Mouse (Mus musculus) c-Kit-positive CD71-positive TER-119-negative erythroid progenitor cells, embryonic 14.5 days (primary cell): Measurements from ENCODE around the gene Naif1.
A peak's percentile ranks its signal among the peaks of the same experiment; 100 is the strongest.

ENCODE experiments used
- DNase-seq: peaks from one replicate; pipeline ENCODE4 v3.0.0-alpha.2; 2013; ENCODE audit warnings: low read depth

Naif1 gene

DNA sequence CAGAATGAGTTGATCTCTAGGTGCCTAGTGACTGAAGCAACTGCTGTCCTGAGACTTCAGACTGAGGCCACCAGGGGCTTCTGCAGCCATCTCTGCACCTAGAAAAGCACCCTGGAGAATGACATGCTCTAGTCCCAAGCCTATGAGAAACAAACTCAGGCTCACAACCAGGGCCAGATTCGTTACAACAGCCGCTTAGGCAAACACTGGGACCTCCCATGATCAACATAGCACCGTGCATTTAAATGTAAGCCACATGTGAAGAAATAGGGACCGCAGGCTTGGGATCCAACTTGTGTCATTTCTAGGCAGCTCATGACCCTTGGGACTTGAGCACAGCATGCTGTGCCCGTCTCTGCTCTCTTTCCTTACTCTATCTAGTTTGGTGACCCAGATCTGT, 22.5 kb upstream of the Naif1 start:
- no peak for DNase-seq

DNA sequence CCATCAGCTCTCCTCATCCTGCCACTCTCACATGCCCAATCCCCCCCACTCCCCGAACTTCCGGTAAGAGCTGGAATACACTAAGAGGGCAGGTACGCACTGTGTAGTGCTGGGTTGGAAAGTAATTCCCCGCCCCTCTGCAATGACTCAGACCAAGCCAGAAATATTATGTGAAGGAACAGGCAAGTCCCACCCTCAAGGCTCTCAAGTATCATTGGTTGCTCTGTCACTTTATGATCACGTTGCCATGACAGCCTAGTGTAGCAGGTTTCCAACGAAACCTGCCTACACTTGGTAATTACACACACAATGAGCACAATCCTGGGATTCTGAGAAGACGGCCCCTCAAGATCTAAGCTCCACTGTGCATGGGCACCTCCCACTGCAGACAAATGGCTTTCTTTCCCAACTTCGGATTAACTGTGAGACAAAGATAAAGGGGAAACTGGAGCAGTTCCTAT, 22.0 kb upstream of the Naif1 start:
- no peak for DNase-seq

DNA sequence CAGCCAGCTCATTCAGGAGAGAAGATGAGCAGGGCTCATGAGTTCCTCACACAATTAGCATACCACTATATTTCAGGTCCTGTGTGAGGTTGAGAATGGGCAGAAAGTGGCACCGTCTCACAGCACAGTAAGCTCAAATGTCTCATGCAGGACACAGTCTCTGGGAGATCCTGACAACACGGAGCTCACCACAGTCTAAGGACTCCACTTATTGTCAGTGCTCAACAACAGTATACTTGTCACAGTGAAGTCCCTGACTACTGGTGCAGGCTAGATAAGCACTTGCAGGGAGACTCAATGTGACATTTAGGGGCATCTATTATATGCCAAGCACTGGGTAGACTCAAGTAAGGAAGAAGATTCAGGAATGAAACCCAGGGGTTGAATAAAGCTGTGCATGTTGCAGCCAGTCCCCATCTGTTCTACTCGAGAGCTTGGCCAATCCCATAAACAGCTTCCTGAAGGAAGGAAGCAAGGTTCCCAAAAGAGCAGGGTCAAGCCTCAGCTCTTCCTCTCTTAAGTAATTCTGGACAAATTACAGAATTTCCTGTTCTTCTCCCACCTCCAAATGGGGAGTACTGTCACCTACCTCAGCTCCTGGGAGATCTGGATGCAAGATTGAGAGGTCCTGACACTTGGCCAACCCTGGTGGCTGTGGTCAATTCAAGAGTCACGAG, 20.9 kb upstream of the Naif1 start:
- no peak for DNase-seq

DNA sequence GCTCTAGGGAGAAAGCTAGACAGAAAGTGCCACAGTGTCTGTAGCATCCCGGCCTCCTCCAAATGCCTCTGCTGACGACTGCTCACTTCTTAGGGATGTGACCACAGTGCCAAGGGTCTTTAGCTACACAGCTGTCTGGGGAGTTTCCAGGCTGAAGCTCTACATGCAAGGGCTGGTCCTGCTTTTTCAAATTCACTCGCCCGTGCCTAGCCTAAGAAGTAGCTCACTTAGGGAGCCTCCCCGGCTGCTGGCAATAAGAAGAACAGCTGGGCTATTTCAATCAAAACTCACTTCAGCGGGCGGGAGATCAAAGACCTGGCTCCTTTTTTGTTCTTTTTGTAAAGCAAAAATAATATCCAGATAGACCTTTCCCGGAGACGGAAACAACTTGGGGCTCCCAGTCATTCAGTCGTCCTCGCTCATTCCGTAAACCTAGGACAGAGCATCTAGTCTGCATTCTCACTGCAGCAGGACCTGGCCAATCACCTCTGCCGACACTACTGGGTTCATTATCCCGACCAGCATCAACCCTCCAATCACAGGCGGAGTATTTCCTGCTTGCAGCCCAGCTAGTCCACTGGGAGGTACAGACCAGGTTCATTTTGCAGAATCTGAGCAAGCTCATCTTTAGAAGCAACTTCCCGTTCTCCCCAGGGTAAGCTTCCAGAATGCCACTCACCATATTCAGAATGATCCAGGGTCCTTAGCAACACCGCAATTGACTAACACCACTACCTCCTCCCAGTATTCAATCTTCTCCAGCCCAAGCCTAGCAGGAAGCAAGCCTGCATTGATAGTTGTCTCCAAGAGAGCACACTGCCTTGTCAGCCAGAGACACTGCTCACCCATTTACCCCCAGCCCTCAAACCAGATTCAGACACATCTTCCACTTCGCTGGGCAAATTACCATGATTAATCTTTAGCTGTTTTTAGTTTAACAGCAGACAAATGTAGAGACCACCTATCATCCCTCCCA, 19.3 kb upstream of the Naif1 start:
- no peak for DNase-seq

DNA sequence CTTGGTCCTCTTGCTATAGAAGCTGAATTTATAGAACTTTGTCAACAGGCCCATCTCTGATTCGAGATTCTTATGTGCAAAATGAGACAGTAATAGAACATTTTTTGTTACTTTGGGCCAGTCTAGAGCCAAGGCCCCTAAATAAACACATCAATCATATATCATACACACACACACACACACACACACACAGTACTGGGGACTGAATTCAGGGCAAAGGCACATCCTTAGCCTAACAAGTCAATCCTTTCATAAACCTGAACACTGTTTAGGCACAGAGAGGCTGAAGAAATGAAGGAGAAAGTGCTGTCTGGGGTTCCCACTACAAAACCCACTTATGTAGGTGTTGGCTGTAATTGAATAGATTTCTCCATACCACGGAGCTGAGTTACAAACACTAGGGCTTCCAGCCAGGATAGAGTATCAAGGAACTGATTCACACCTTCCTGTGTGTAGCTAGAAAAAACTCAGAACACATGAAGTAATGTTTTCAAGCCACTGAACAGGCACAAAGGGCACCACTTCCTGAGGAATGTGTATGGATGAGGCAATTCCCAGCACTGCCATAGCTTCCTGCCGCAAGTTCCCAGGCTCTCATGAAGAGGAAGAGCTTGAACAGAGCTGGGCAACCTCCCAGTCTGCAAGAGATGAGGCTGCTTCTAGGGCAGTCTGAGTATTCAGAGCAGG, 13.4 kb upstream of the Naif1 start:
- no peak for DNase-seq

DNA sequence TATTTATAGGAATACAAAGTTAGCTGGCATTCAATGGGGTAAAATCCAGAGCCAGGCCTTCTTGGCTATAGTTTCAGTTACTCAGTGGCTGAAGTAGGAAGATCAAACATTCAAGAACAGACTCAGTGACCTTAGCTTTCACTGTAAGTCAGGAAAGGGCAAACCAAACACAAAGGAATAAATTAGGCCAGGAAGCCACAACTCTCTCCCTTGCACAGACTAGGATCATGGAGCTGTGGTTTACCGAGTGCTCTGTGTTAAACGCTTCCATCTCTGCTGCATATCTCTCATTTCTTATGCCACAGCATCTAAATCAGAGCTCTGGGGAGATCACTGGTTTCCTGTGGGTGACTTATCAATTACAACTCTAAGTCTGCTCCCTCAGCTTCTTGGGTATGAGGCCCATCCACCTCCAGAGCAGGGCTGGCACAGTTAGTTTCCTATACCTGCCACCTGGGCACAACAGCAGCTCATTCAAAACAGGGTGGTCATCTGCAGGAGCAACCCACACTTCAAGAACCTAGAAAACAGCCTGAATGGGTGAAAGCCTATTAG, 12.6 kb upstream of the Naif1 start:
- no peak for DNase-seq

DNA sequence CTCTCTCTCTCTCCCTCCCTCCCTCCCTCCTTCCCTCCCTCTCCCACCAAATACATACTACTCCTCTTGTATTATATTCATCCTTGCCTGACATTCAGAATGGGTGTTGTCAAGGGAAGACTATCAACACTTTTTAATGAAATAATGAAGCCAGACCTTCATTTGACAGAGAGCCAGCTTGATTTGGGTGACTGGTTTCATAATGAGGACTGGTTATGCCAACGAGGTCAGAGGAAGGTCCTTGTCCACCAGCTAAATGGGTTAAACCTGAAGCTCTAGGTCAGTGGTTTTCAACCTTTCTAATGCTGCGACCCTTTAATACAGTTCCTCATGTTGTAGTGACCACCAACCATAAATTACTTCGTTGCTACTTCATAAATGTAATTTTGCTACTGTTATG, 11.5 kb upstream of the Naif1 start:
- DNase-seq, result no peak

DNA sequence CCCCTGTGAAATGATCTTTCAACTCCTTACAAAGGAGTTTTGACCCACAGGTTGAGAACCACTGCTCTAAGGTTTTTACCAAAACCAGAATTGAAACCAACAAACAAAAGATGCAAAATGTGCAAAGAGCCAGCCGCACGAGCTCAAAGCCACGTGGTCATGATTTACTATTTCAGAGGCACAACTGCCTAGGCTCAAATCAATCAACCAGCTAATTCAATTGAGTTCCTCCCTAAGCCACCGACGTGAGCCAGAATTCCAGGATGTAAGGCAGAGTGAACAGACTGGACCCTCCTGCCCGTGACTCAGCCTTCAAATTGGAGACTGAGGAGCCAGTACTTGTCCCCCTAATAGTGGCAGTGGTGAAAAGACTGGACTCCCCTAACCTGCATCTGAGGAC, 11.1 kb upstream of the Naif1 start:
- DNase-seq, result no peak

DNA sequence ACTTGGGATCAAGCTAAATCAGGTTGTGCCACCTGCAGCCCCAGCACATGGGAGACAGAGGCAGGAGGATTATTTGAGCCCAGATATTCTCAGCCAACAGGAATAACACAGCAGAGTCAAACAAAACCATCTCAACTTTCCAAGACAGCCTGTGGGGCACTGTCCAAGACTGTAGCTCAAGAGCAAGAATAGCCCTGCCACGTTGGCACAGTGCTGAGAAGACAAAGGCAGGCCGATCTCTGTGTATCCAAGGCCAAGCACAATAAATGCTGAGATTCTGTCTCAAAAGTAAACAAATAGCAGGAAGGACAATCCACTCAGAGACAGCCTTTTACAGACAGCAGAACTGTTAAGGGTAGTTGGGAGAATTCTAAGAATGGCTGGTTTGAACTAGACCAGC, 10.1 kb upstream of the Naif1 start:
- DNase-seq, result no peak

DNA sequence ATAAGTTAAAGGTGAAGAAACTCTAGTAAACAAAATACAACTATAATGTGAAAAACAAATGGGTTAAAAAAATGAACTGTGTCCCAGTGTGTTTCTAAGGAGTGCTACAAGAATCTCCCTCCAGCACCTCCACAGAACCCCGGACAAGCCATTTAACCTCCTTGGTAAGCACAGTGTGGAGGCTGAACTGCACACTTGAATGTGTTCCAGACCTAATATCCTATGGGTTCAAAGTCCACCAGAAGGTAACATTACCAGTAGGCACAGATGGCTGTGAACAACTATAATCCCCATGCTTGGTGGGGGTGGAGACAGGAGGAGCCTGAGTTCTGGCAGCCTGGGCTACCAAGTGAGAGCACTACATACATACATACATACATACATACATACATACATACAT, 9.6 kb upstream of the Naif1 start:
- no peak for DNase-seq

DNA sequence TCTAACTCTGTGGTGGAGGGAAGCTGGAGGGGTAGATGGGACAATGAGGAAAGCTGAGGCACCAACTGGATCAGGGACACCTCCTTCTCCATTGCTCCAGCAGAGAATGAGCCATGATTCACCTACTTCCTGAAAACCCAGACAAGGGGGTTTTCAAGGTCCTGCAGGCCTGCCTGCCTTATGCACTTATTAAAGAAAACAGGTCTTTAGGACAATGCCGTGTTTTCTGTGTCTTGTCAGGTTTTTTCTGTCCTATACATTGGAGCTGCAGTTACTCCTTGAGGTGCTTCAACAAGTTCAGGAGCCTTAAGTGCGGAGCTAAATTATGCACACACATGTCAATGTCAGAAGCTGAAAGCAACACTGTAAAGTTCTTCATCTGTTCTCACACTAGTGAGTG, 8.7 kb upstream of the Naif1 start:
- DNase-seq, result no peak

DNA sequence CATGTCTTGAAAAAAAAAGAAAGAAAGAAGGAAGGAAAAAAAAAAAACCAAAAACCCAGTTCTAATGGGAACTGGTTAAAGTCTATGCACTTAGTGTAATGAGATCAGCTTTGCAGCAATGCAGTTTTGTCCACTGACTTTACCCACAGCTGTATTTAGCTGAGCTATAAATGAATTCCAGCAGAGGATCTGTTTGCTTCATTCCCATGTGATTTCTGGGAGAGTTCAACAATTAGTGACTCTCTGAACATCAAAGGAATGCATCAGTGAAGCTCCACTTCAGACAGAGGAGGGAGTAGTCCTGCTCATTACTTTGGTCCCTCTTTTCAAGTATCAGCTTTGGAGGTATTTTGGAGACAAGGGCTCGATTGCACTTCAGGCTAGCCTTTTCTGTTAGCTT, 4.7 kb upstream of the Naif1 start:
- no peak for DNase-seq

DNA sequence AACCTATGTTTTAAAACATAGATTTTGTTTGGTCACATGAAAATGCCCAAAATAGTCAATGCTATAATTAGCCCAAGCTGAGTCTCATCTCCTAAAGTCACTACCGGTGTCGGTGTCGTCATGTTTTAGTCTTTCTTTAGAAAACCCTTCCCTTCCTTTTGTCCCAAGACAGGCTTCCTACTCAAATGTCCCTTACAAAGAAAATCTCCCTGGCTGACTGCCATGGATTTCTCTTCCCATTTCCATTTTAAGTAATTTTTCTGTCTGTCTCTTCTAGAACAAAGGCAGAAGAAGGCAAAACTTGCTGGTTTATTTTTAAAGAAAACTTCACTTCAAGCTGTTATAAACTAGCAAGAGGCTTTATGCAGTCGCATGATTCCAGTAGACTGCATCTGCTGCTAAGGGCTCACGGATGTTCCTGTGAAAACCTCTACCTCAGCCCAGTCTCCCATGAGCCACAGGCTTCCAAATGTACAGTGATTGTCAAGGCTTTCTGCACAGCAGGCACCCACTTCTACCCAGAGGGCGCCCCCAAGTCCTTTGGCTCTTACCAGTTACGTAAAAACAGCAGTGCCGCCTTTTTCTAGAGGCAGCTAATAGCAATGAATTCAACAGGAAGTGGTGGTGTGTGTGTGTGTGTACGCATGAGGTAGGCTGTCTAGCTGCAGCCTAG, 2.9 kb upstream of the Naif1 start:
- DNase-seq, result no peak

DNA sequence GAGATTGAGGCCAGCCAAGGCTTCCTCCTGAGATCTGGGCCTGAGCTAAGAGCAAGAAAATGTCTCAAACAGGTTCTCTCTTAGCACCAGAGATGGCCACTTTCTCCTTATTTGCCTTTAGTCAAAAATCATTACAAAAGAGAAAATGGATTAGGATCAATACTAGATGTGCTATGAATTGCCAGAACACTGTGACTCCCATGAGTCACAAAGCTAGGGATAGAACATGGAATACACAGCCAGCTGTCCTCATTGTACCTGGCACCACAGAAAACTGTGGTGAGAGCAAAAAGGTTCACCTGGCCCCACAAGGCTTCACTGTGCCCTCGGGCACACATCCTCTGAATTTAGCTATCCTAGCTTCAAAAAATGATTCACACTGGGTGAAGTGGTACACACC, 1.8 kb upstream of the Naif1 start:
- no peak for DNase-seq

DNA sequence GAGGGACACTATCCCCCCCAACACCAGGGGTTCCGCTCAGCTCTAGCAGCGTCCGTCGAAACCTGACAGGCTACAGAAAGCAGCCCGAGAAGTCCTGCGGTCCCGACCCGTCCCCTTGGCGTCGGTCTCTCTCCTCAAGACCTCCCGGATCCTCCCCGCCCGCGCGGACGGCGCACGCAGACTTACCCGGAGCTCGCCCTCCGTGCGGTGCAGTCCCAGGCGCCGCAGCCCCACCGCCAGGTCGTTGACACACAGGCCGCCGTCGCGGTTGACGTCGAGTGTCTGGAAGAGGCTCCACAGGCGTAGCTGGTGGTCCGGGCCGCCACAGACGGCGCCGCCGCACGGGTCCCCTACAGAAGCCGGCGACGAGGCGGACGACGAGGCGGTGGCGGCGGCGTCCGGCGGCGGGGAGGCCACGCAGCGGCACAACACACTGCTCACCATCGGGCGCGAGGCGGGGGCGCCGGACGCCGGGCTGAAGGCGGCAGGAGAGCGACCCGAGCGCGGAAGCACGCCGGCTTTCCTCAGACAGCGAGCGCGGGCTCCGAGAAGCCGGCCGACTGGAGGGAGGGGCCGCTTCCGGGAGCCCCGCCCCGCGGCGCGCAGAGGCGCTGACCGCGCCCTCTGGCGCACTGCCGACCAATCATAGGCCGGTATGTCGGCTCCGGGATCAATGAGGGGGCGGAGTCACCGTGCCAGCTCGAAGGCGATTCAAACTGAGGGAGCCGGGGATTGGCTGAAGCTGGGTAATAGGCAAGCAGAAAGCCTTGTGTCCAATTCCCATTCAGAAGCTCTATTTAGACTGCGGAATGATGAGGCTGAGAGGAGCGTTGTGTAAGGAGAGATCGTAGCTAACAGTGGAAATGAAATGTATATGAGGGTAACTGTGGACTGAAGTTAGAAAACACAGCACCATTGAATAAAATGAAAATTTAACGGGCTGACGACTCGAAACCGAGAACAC, 906 bp downstream of the Naif1 start, which contains the start of gene Slc25a25:
Gene Slc25a25, minus strand, starts transcription at position 565 of the 964 bp plus-strand sequence.
- peak; percentile 94 for DNase-seq

DNA sequence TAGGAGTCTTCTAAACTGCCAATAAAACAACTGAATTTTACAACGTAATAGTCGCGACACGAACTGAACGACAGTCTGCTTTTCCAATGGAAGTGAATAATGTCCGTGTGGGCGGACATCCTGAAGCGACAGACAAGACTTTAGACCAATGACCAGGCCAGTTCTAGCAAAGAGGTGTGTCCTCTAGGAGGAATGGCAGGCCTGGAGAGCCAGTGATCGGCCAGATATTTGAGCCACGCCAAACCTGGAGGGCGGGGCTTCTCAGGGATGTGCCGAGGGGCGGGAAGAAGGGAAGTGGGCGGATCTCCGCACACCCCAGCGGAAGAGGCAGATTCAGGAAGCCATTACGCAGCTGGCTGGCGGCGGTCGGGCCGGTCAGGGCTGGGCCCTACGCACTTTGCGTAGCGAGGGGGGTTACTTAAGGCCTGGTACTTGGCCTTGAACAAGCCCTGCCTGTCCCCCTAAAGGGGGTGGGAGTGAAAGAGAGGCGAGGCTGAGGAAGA, 1.7 kb downstream of the Naif1 start:
- DNase-seq, result peak; percentile 99

DNA sequence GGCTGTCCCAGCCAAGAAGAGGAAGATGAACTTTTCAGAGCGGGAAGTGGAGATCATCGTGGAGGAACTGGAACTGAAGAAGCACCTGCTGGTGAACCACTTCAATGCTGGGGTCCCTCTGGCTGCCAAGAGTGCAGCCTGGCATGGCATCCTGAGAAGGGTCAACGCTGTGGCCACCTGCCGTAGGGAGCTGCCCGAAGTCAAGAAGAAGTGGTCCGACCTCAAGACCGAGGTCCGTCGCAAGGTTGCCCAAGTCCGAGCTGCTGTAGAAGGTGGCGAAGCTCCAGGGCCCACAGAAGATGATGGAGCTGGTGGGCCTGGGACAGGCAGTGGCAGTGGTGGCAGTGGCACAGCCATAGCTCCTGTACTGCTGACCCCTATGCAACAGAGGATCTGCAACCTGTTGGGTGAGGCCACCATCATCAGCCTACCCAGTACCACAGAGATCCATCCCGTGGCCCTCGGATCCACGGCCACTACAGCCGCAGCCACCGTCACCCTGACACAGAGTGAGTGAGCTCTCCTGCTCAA, 2.2 kb downstream of the Naif1 start:
- DNase-seq, result no peak

DNA sequence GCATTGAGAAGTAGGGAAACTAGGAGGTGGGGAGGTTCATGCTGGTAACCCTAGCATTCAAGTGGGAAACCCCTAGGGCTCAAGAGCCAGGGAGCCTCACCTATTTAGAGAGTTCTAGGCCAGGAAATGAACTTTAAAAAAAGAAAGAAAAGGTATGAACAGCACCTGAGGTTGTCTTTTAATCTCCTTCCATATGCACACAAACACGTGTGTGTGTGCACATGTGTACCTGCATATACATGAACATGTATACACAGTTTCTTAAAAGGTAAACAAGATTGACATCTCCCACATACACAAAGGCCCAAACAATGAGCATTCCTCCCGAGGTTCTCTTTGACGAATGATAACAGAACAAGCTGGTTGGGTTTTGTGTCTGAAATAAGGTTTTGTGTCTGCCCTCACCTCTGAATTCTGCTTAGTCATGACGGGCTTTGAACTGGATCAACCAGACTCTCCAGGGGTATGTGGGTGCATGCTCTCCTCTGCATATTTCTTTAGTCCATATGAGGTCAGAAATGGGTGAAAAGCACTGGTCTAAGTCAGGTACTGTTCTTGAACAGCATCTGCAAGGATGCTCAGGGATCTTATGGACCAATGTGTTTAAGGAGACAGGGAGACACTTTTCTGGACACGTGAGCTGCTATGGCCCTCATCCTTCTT, 3.5 kb downstream of the Naif1 start:
- DNase-seq, result no peak

DNA sequence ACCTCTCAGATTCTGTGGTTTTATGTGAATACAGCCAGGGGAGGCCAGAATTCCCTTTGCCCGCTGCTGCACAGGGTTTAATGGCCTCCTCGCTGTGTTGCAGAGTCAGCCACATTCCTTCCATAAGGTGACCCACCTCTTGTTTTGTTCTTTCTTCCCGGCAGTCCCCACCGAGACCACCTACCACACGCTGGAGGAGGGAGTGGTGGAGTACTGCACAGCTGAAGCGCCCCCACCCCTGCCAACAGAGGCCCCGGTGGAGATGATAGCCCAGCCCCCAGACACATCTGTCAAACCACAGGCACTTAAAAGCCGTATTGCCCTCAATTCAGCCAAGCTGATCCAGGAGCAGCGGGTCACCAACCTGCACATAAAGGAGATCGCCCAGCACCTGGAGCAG, 4.4 kb downstream of the Naif1 start:
- DNase-seq, result no peak

DNA sequence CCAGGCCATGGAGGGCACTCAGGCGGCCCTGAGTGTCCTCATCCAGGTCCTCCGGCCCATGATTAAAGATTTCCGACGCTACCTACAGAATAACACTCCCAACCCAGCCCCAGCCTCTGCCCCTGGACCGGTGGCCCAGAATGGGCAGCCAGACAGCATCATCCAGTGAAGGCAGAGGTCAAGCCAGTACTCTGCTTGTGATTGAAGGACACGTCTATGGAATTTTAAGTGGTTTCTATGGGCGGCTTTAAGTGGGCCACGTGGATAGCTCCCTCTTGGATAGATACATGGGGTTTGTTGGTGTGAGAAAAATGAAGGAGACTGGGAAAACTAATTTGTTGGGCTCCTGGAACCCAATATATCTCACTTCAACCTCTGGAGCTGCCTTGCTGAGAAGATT, 4.8 kb downstream of the Naif1 start:
- no peak for DNase-seq
